Mouse (Mus musculus) regulatory T cell (primary cell): Measurements from ENCODE around the gene Rrbp1.

Experiments used
- in situ Hi-C: fragments of 300-600 bp; cut with MboI, MseI; formaldehyde crosslinking; loops from one replicate; pipeline ENCODE4 v1.15.1; 2025; ENCODE audit warnings: high pct_unique_total_duplicates

Rrbp1 gene

GRCm38 (mm10) chr2:144006686-144007085, 4.4 kb downstream of the Rrbp1 start:
- in situ Hi-C loops = loop anchor here (5.0 kb wide), 1 partner anchor 94 kb away; no protein-coding TSS in a partner anchor

GRCm38 (mm10) chr2:144005166-144005955, 5.7 kb downstream of the Rrbp1 start:
- in situ Hi-C loops = loop anchor here (5.0 kb wide), 1 partner anchor 93 kb away; no protein-coding TSS in a partner anchor

GRCm38 (mm10) chr2:144003544-144003943, 7.5 kb downstream of the Rrbp1 start:
- in situ Hi-C loops = no loop called here

GRCm38 (mm10) chr2:144002229-144002984, 8.7 kb downstream of the Rrbp1 start:
- in situ Hi-C loops = no loop called here

DNA sequence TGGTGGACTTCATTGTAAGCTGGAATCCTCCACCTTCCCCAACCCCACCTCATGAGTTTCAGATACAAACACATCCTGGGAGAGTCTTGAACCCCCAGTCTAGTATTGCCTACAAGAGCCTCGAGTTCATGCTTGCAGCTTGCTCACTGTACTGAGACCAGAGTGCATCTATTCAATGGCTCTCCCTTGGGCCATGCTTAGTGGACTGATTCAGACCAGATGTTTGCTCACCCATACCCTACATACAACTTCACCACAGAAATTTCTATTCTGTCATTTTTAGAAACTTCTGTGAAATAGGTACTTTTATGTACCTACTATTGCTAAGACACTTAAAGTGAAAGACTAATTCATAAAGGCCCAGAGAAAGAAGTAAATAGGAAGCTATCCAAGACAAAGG, 18.1 kb downstream of the Rrbp1 start:
- in situ Hi-C loops = no loop called here

DNA sequence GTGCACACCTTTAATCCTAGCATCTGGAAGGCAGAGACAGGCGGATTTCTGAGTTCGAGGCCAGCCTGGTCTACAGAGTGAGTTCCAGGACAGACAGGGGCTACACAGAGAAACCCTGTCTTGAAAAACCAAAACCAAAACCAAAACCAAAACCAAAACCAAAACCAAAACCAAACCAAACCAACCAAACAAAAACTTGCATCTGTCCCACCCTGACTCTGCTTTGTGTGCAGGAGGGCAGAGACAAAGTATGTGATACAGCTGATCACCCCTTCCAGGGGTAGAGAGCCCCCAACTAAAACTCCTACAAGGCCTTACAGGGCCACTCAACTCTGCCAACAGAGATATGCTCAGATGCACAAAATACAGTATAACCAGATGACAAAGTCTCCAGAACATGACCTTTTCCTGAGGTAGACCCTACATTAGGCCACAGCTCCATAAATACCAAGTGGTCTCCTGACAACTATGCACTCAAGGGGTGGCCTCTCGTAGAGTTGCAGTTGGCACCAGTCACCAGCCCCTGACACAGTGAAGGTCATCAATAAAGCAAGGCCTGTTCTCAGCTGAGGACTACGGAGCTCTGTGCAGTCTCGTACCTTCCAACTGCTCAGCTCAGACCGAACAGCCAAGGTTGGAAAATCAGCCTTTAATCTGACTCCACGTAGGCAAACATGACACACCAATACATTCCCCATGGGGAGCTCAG, 18.9 kb downstream of the Rrbp1 start:
- in situ Hi-C loops = no loop called here

GRCm38 (mm10) chr2:143990997-143991396, 20.1 kb downstream of the Rrbp1 start:
- in situ Hi-C loops = no loop called here

GRCm38 (mm10) chr2:143988016-143988415, 23.0 kb downstream of the Rrbp1 start:
- in situ Hi-C loops = loop anchor here (5.0 kb wide), 1 partner anchor 151 kb away; no protein-coding TSS in a partner anchor

DNA sequence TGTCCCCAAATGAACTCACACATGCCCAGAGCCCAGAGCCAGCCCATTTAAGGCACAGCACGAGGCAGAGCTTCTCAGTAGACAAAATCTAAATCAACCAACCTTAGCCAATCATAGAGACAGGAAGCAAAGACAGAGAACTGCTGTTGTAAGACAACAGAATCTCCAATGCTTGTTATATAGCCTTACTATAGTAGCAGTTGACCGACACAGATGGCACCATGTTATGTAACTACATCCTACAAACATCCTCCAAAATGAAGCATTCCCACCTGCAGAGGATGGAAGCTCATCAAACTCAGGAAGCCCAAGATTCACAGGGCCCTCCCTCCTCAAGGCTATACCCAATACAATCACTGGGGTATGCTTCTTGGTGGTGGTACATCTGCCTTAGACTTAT, 23.6 kb downstream of the Rrbp1 start:
- in situ Hi-C loops = loop anchor here (5.0 kb wide), 1 partner anchor 150 kb away; no protein-coding TSS in a partner anchor

- in situ Hi-C loops = no loop called here
Measured at GRCm38 (mm10) chr2:143983482-143983881, 27.6 kb downstream of the Rrbp1 start.

GRCm38 (mm10) chr2:143982901-143983300, 28.2 kb downstream of the Rrbp1 start:
- in situ Hi-C loops = no loop called here

- in situ Hi-C loops = no loop called here
Measured at GRCm38 (mm10) chr2:143982152-143982551, 28.9 kb downstream of the Rrbp1 start.

- in situ Hi-C loops = no loop called here
Measured at GRCm38 (mm10) chr2:143980781-143981398, 30.2 kb downstream of the Rrbp1 start.

DNA sequence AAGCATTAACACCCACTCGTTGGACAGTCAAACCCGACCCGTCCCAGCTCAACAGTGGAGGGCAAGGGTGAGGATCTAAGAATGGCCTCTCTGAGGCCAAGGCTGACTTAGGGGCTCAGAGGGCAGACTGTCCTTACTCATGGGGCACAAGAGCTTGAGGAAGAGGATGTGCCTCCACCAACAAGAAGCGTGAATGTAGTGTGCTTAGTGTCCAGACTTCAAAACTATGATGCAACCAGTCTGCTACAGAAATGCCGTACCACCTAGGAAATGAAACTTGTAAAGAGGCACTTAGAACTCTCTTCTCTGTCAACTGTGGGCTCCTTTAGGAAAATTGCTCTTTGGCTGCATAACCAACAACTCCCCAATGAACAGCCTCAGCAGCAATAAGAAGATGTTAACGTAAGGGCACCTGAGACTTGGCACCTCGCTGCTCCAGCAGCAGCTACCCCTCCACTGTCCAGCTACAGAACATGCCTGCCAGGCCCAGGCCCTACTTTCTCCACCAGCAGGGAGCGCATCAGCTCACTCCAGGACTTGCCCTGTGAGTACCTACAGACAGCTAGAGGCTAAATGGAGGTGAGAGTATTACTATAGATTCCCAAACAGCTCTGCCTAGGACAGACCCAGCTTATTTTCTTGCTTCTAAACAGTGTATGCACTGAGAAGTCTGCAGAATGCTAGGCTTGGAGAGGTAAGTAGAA, 32.5 kb downstream of the Rrbp1 start:
- in situ Hi-C loops = no loop called here

DNA sequence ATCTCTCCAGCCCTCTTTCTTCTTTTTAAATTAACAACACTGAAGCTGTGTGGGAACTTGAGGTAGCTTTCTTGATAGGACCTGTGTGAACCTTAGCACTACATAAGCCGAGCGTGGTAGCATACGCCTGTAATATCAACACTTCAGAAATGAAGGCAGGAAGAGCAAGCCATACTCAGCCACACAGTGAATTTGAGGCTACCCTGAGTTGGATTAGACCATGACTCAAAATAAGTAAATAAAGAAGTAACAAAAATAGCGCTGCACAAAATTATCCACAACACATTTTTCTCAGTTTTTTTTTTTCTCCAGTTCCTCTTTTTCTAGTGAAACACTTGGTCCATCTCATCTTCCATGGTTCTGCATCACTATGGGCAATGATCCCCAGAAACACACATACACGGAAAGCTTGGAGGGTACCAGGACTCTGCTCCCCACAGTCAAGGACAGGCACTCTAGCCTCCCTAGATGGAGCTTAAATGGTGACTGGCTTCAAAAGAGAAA, 35.9 kb downstream of the Rrbp1 start:
- in situ Hi-C loops = no loop called here

- in situ Hi-C loops = no loop called here
Measured at GRCm38 (mm10) chr2:143973161-143973560, 37.9 kb downstream of the Rrbp1 start.

GRCm38 (mm10) chr2:143971887-143972286, 39.2 kb downstream of the Rrbp1 start:
- in situ Hi-C loops = no loop called here

- in situ Hi-C loops = no loop called here
Measured at GRCm38 (mm10) chr2:143970841-143971240, 40.2 kb downstream of the Rrbp1 start.

DNA sequence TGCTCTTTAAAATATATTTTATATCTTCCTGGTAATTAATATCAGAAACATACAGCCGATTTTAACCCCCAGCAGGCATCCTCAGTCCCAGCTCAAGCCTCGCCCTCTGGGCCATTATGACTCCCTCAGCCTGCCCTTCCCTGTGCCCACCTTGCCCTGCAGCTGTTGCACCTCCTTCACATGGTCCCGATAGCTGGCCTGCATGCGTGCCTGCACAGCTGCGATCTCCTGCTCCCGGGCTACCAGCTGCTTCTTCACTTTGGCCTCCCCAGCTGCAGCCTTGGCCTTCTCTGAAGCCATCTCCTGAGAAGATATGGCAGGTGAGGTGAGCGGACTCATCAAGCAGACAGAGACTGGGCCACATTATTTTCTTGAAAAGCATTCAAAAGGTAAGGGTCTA, 41.8 kb downstream of the Rrbp1 start:
- in situ Hi-C loops = no loop called here

DNA sequence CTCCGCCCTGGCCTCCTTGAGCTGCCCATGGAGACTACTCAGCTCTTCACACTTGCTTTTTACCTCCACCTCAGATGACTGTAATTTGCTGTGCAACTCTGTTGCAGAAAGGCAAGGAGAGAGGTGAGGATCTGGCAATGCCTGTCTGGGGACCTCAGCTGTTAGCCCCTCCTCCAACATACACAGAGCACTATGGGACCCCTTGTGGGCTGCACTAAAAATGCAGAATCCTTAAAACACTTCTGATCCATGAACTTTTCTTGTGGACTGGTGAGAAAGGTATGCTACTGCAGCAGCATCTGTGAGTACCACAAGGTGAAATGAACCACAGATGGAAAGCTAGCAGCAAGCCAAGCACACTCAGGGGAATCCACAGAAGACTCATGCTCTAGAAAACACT, 47.7 kb downstream of the Rrbp1 start:
- in situ Hi-C loops = no loop called here

- in situ Hi-C loops = no loop called here
Measured at GRCm38 (mm10) chr2:143962192-143962591, 48.9 kb downstream of the Rrbp1 start.
